ENCODE assay signal across 9 mouse cellular contexts in genomic region chr13:84613004-84613403, GRCm38 (mm10).
DNase-seq lines count a peak whose midpoint lies in the region; ATAC-seq and TF ChIP-seq lines count a peak whose summit lies in the region.
"Had no signal": no experiment of that assay in that cellular context is flagged by ENCODE, and none has a peak within 500 bp of the region (broad histone marks: within the 10 kb centered on the region; RNA-seq: fewer than 3 reads in every experiment).

No protein-coding gene starts in this region.

- H3K27ac ChIP-seq in forebrain, embryonic 14.5 days (ENCODE audit: low read depth, low read length), result no peak overlapping the region
- H3K27ac ChIP-seq in left cerebral cortex, adult 2 months, result peak overlapping the region; percentile 45; the same call in 1 of the 2 replicates
- H3K27ac ChIP-seq in neural tube, embryonic 15.5 days (replicated peaks), result peak overlapping the region; percentile 52
- H3K27ac ChIP-seq: liver, embryonic 13.5 days had no signal

- WGBS in forebrain, embryonic 14.5 days, result 28% methylated on average over 2 of the region's 2 CpGs
- WGBS in neural tube, embryonic 15.5 days, result 9% methylated on average over 2 of the region's 2 CpGs

- intact Hi-C loops in left cerebral cortex, adult 2 months (cut with DNase I), result loop anchor here (1.0 to 5.0 kb wide), 7 partner anchors 144 to 886 kb away; partner anchors contain the start of gene Tmem161b

- peak; percentile 63 for DNase-seq in adrenal gland, adult 2 months
- DNase-seq in adrenal gland, postnatal 4 days (ENCODE audit: low spot score in 2 of 2), result no peak
- peak; percentile 81 for DNase-seq in NIH3T3 (ENCODE audit: low read depth)
- peak; percentile 17 for DNase-seq in forebrain, embryonic 14.5 days (ENCODE audit: low spot score)
- peak; percentile 52 for DNase-seq in left cerebral cortex, adult 2 months (ENCODE audit: extremely low spot score in 1 of 2, low spot score in 2 of 2)
- no peak for DNase-seq in kidney, postnatal 36 days
- no peak for DNase-seq in T-cell, adult 2 months (ENCODE audit: low spot score)
- DNase-seq: liver, embryonic 13.5 days had no signal

- H3K9ac ChIP-seq in forebrain, embryonic 14.5 days (ENCODE audit: low read length), result no peak overlapping the region
- H3K9ac ChIP-seq in neural tube, embryonic 15.5 days (replicated peaks), result no peak overlapping the region
- H3K9ac ChIP-seq: liver, embryonic 13.5 days had no signal

- H3K9me3 ChIP-seq in forebrain, embryonic 14.5 days (replicated peaks; ENCODE audit: control insufficient read depth, low read length), result no peaks in the 10 kb centered on the region
- H3K9me3 ChIP-seq in neural tube, embryonic 15.5 days (replicated peaks), result no peaks in the 10 kb centered on the region
- H3K9me3 ChIP-seq: liver, embryonic 13.5 days had no signal

- H3K36me3 ChIP-seq in forebrain, embryonic 14.5 days (ENCODE audit: control insufficient read depth, insufficient read depth, low read length), result no peaks in the 10 kb centered on the region
- no peaks in the 10 kb centered on the region for H3K36me3 ChIP-seq in neural tube, embryonic 15.5 days
- H3K36me3 ChIP-seq: liver, embryonic 13.5 days had no signal

- H3K4me1 ChIP-seq in forebrain, embryonic 14.5 days (ENCODE audit: control insufficient read depth, insufficient read depth, low read length), result peaks cover 3% of the 10 kb centered on the region; the same call in 1 of the 2 replicates
- H3K4me1 ChIP-seq in neural tube, embryonic 15.5 days, result peaks cover 10% of the 10 kb centered on the region; the same call in 1 of the 2 replicates
- H3K4me1 ChIP-seq: liver, embryonic 13.5 days had no signal

- no peak; the same call in 1 of the 2 replicates for ATAC-seq in forebrain, embryonic 14.5 days
- ATAC-seq in neural tube, embryonic 15.5 days (ENCODE audit: low FRiP score), result peak; percentile 68

- peak; percentile 67 for TF ChIP-seq CTCF in left cerebral cortex, adult 2 months (IDR thresholded peaks at IDR 0.05)

- no peaks in the 10 kb centered on the region for H3K27me3 ChIP-seq in forebrain, embryonic 14.5 days (replicated peaks; ENCODE audit: control insufficient read depth, insufficient read depth, low read length)
- no peaks in the 10 kb centered on the region for H3K27me3 ChIP-seq in neural tube, embryonic 15.5 days (replicated peaks)
- H3K27me3 ChIP-seq: liver, embryonic 13.5 days had no signal

- no peak overlapping the region for H3K4me3 ChIP-seq in forebrain, embryonic 14.5 days (ENCODE audit: low read depth, low read length)
- no peak overlapping the region for H3K4me3 ChIP-seq in left cerebral cortex, adult 2 months
- no peak overlapping the region for H3K4me3 ChIP-seq in neural tube, embryonic 15.5 days (replicated peaks)
- H3K4me3 ChIP-seq: liver, embryonic 13.5 days had no signal

- H3K4me2 ChIP-seq in forebrain, embryonic 14.5 days (ENCODE audit: low read length), result no peak overlapping the region
- H3K4me2 ChIP-seq in neural tube, embryonic 15.5 days, result no peak overlapping the region
- H3K4me2 ChIP-seq: liver, embryonic 13.5 days had no signal

Comparison
In these comparisons a context has a peak if more than half of its experiments do, and no peak if none do; other contexts are left out.
1. DNase-seq: peak in adrenal gland, adult 2 months (single experiment), NIH3T3 (single experiment), forebrain, embryonic 14.5 days (single experiment) and left cerebral cortex, adult 2 months (2 of 2); none in adrenal gland, postnatal 4 days (0 of 2), kidney, postnatal 36 days (0 of 2) and T-cell, adult 2 months (single experiment).